Mouse (Mus musculus) liver, embryonic 16.5 days (tissue): Measurements from ENCODE around the gene Sulf2. TPM values are rescaled to one million over a fixed set of nuclear protein-coding genes. Genes with fewer than 3 reads are reported as not detected.

Experiments used
- ATAC-seq: fragments of 200-750 bp; cut with Nextera tagmentation; 2 replicates; pipeline ENCODE4 v1.8.0; 2017; ENCODE audit warnings: low read depth, mild to moderate bottlenecking, moderate number of reproducible peaks, moderate library complexity
- H3K27ac ChIP-seq: fragments of 300-500 bp; sonication (generic); 2 replicates; pipeline ENCODE4 v1.5.1; 2014; ENCODE audit warnings: mild to moderate bottlenecking, low read length
- H3K27me3 ChIP-seq: fragments of 300-500 bp; sonication (generic); 2 replicates; pipeline ENCODE4 v1.6.1; 2014; ENCODE audit warnings: low read depth, low read length, mixed read lengths; ENCODE audit not compliant: control insufficient read depth, insufficient read depth
- H3K36me3 ChIP-seq: fragments of 300-500 bp; sonication (generic); 2 replicates; pipeline ENCODE4 v1.6.1; 2014; ENCODE audit warnings: mild to moderate bottlenecking; ENCODE audit not compliant: control insufficient read depth, insufficient read depth
- H3K4me1 ChIP-seq: fragments of 300-500 bp; sonication (generic); 2 replicates; pipeline ENCODE4 v1.6.1; 2014; ENCODE audit warnings: low read depth, low read length, mixed read lengths; ENCODE audit not compliant: control insufficient read depth
- H3K4me2 ChIP-seq: fragments of 300-500 bp; sonication (generic); 2 replicates; pipeline ENCODE4 v1.6.1; 2014; ENCODE audit warnings: low read depth, low read length, mixed read lengths
- H3K4me3 ChIP-seq: fragments of 300-500 bp; sonication (generic); 2 replicates; pipeline ENCODE4 v1.5.1; 2014; ENCODE audit warnings: low read depth, mild to moderate bottlenecking, low read length
- H3K9ac ChIP-seq: fragments of 300-500 bp; sonication (generic); 2 replicates; pipeline ENCODE4 v1.6.1; 2014; ENCODE audit warnings: low read depth, low read length
- H3K9me3 ChIP-seq: fragments of 300-500 bp; sonication (generic); replicated peaks from 2 replicates; pipeline ENCODE4 v1.6.1; 2016; ENCODE audit warnings: low read length; ENCODE audit not compliant: control insufficient read depth
- WGBS: fragments of 180-500 bp; shearing (Covaris S2); extraction: QIAGEN DNeasy Blood & Tissue Kit; methylation state at CpG from one replicate; pipeline ENCODE4 v1.1.7; 2014; ENCODE audit not compliant: insufficient replicate concordance; 5-methylcytosine and 5-hydroxymethylcytosine counted together
- polyA plus RNA-seq: library from polyadenylated mRNA; unstranded; fragments of >200 nt; fragmentation: Nextera tagmentation; extraction: Ambion mirVana; gene quantifications from 2 replicates; pipeline ENCODE4 v1.2.1, GENCODE M21; 2015

Sulf2 gene
- polyA plus RNA-seq, 1 experiment from 2014 or later, result 1.2 TPM

GRCm38 (mm10) chr2:166165396-166165795, 9.9 kb upstream of the Sulf2 start:
- Histone ChIP-seq H3K27me3 (no peaks in the 10 kb centered on the region), H3K9me3 (no peaks in the 10 kb centered on the region), H3K4me2 (no peak overlapping the region), H3K36me3 (no peaks in the 10 kb centered on the region), H3K9ac (no peak overlapping the region), H3K27ac (no peak overlapping the region), H3K4me1 (no peaks in the 10 kb centered on the region), H3K4me3 (no peak overlapping the region)
- no peak for ATAC-seq
- 60% methylated on average over 7 of the region's 7 CpGs for WGBS

- Histone ChIP-seq H3K4me2 (no peak overlapping the region), H3K9ac (no peak overlapping the region), H3K9me3 (no peaks in the 10 kb centered on the region), H3K4me1 (no peaks in the 10 kb centered on the region), H3K27me3 (no peaks in the 10 kb centered on the region), H3K36me3 (no peaks in the 10 kb centered on the region), H3K4me3 (no peak overlapping the region), H3K27ac (no peak overlapping the region)
- ATAC-seq, result no peak
- WGBS, result 64% methylated on average over 1 of the region's 1 CpGs
These were observed 9.1 kb upstream of the Sulf2 start for GRCm38 (mm10) chr2:166164601-166165000.

GRCm38 (mm10) chr2:166163917-166164316, 8.5 kb upstream of the Sulf2 start:
- Histone ChIP-seq H3K4me2 (no peak overlapping the region), H3K9ac (no peak overlapping the region), H3K4me1 (no peaks in the 10 kb centered on the region), H3K4me3 (no peak overlapping the region), H3K27me3 (no peaks in the 10 kb centered on the region), H3K36me3 (no peaks in the 10 kb centered on the region), H3K9me3 (no peaks in the 10 kb centered on the region), H3K27ac (no peak overlapping the region)
- WGBS, result 61% methylated on average over 6 of the region's 6 CpGs
- no peak for ATAC-seq

- no peak overlapping the region for H3K27ac ChIP-seq
- H3K4me1 ChIP-seq, result no peaks in the 10 kb centered on the region
- 54% methylated on average over 4 of the region's 5 CpGs for WGBS
- no peaks in the 10 kb centered on the region for H3K27me3 ChIP-seq
- no peaks in the 10 kb centered on the region for H3K9me3 ChIP-seq
- H3K9ac ChIP-seq, result no peak overlapping the region
- no peaks in the 10 kb centered on the region for H3K36me3 ChIP-seq
- no peak overlapping the region for H3K4me3 ChIP-seq
- H3K4me2 ChIP-seq, result no peak overlapping the region
- ATAC-seq, result no peak
These were observed 7.8 kb upstream of the Sulf2 start for GRCm38 (mm10) chr2:166163252-166163651.

- Histone ChIP-seq H3K4me1 (no peaks in the 10 kb centered on the region), H3K27me3 (0 out of 2 replicates have a peak, but pooled peaks cover 2% of the 10 kb centered on the region), H3K27ac (no peak overlapping the region), H3K4me3 (no peak overlapping the region), H3K9ac (no peak overlapping the region), H3K4me2 (no peak overlapping the region), H3K9me3 (no peaks in the 10 kb centered on the region), H3K36me3 (no peaks in the 10 kb centered on the region)
- WGBS, result 55% methylated on average over 5 of the region's 5 CpGs
- no peak for ATAC-seq
These were observed 6.7 kb upstream of the Sulf2 start for GRCm38 (mm10) chr2:166162160-166162559.

GRCm38 (mm10) chr2:166159276-166159675, 3.8 kb upstream of the Sulf2 start:
- Histone ChIP-seq H3K4me2 (no peak overlapping the region), H3K27ac (no peak overlapping the region), H3K4me3 (no peak overlapping the region), H3K27me3 (peaks cover 23% of the 10 kb centered on the region), H3K9me3 (no peaks in the 10 kb centered on the region), H3K9ac (no peak overlapping the region), H3K4me1 (no peaks in the 10 kb centered on the region; the same call in 1 of the 2 replicates), H3K36me3 (no peaks in the 10 kb centered on the region)
- 60% methylated on average over 7 of the region's 7 CpGs for WGBS
- no peak for ATAC-seq

- WGBS, result 60% methylated on average over 12 of the region's 12 CpGs
- Histone ChIP-seq H3K4me3 (no peak overlapping the region), H3K27ac (no peak overlapping the region), H3K9me3 (no peaks in the 10 kb centered on the region), H3K36me3 (no peaks in the 10 kb centered on the region), H3K27me3 (peaks cover 36% of the 10 kb centered on the region), H3K4me1 (no peaks in the 10 kb centered on the region; the same call in 1 of the 2 replicates), H3K9ac (no peak overlapping the region), H3K4me2 (no peak overlapping the region)
- no peak for ATAC-seq
These were observed 2.5 kb upstream of the Sulf2 start for GRCm38 (mm10) chr2:166157767-166158561.

GRCm38 (mm10) chr2:166157144-166157543, 1.7 kb upstream of the Sulf2 start:
- H3K4me2 ChIP-seq, result no peak overlapping the region
- no peak overlapping the region for H3K9ac ChIP-seq
- H3K4me3 ChIP-seq, result no peak overlapping the region
- no peaks in the 10 kb centered on the region for H3K9me3 ChIP-seq
- WGBS, result 59% methylated on average over 2 of the region's 2 CpGs
- no peak for ATAC-seq
- no peak overlapping the region for H3K27ac ChIP-seq
- H3K4me1 ChIP-seq, result no peaks in the 10 kb centered on the region; the same call in 1 of the 2 replicates
- H3K36me3 ChIP-seq, result no peaks in the 10 kb centered on the region
- peaks cover 43% of the 10 kb centered on the region for H3K27me3 ChIP-seq

- H3K4me1 ChIP-seq, result no peaks in the 10 kb centered on the region; the same call in 1 of the 2 replicates
- H3K27ac ChIP-seq, result no peak overlapping the region
- H3K4me2 ChIP-seq, result no peak overlapping the region
- no peak for ATAC-seq
- no peak overlapping the region for H3K4me3 ChIP-seq
- H3K27me3 ChIP-seq, result peaks cover 46% of the 10 kb centered on the region
- H3K9me3 ChIP-seq, result no peaks in the 10 kb centered on the region
- WGBS, result 16% methylated on average over 12 of the region's 12 CpGs
- H3K36me3 ChIP-seq, result no peaks in the 10 kb centered on the region
- H3K9ac ChIP-seq, result no peak overlapping the region
These were observed 659 bp upstream of the Sulf2 start for GRCm38 (mm10) chr2:166156122-166156521.
